Mouse (Mus musculus) central nervous system, embryonic 18 days (tissue): ENCODE data around the gene Olfr1111. TPM values are rescaled to one million over a fixed set of nuclear protein-coding genes. Genes with fewer than 3 reads are reported as not detected.

Experiments
- polyA plus RNA-seq: library from polyadenylated mRNA; depleted of rRNA; stranded (reverse); fragments of >200 nt; gene quantifications from 2 replicates; pipeline ENCODE4 v1.2.3, GENCODE M21; 2012; rRNA removed

Olfr1111 gene
- not detected in 2 replicates for polyA plus RNA-seq

DNA sequence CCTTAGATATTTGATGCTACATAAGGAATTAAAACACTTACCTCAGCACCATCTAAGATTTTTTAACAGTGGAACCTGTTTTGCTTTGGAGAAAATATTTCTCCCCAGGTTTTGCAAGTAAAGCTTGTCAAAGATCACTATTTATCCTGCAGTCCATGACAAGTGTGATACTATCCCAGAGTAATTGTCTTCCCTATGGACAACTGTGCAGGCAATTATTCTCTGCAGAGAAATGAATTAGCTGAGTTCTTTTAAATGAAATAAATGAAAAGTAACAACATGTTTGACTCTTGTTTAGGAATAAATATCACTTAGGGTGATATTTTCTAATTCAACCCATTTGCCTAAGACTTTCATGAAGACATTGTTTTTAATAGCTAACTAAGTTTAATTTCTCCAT, at the start of gene Olfr1111:
Olfr1111 (minus strand) TSS at position 101 of the 400 bp plus-strand sequence.

DNA sequence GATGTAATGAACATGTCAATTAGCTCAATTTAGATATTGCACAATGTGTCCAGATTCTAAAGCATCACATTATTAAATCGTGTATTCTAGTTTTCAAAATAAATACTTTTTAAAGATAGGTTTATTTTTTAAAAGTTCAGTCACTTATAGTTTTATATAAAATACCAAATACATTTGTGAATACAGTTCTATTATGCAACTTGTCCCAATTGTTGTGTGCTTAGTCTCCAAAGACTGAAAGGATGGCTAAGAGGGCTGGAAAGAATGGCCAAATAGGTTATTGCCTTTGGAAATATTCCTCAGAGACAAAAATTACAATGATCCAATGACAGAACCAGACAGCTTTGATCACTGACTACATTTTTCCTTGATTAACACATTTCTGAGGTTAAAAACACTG, 35.1 kb upstream of the Olfr1111 start, which contains the start of gene Olfr1112:
Olfr1112 (plus strand) TSS at position 301 of the 400 bp plus-strand sequence.

GRCm38 (mm10) chr2:87140200-87140599, 12.2 kb downstream of the Olfr1111 start, which contains the start of gene Olfr1110:
TSS of gene Olfr1110 (minus strand) at chr2:87140300.

GRCm38 (mm10) chr2:87114467-87114866, 38.0 kb downstream of the Olfr1111 start, which contains the start of gene Olfr259:
TSS of gene Olfr259 (minus strand) at chr2:87114567.

Other genes starting within 250 kb of the Olfr1111 start
- not detected in 2 replicates for gene Olfr1098, start 228.1 kb downstream of the Olfr1111 start, polyA plus RNA-seq
- not detected in 2 replicates for gene Olfr1099, start 191.9 kb downstream of the Olfr1111 start, polyA plus RNA-seq
- gene Olfr1100, start 172.7 kb downstream of the Olfr1111 start, polyA plus RNA-seq, result not detected in 2 replicates
- not detected in 2 replicates for gene Olfr1101, start 161.4 kb downstream of the Olfr1111 start, polyA plus RNA-seq
- not detected in 2 replicates for gene Olfr1102, start 154.2 kb downstream of the Olfr1111 start, polyA plus RNA-seq
- not detected in 2 replicates for gene Olfr1104, start 125.5 kb downstream of the Olfr1111 start, polyA plus RNA-seq
- not detected in 2 replicates for gene Olfr1105, start 116.1 kb downstream of the Olfr1111 start, polyA plus RNA-seq
- not detected in 2 replicates for gene Olfr1106, start 100.4 kb downstream of the Olfr1111 start, polyA plus RNA-seq
- gene Olfr1107, start 76.8 kb downstream of the Olfr1111 start, polyA plus RNA-seq, result not detected in 2 replicates
- not detected in 2 replicates for gene Olfr1109, start 56.6 kb downstream of the Olfr1111 start, polyA plus RNA-seq
- gene Olfr259, start 38.1 kb downstream of the Olfr1111 start, polyA plus RNA-seq, result not detected in 2 replicates
- gene Olfr1110, start 12.3 kb downstream of the Olfr1111 start, polyA plus RNA-seq, result not detected in 2 replicates
- gene Olfr1112, start 35.2 kb upstream of the Olfr1111 start, polyA plus RNA-seq, result not detected in 2 replicates
- gene Olfr1113, start 56.3 kb upstream of the Olfr1111 start, polyA plus RNA-seq, result not detected in 2 replicates
- not detected in 2 replicates for gene Olfr1115, start 95.4 kb upstream of the Olfr1111 start, polyA plus RNA-seq
- not detected in 2 replicates for gene Olfr1116, start 114.9 kb upstream of the Olfr1111 start, polyA plus RNA-seq
- not detected in 2 replicates for gene Olfr1118, start 155.0 kb upstream of the Olfr1111 start, polyA plus RNA-seq
- not detected in 2 replicates for gene Olfr1120, start 202.2 kb upstream of the Olfr1111 start, polyA plus RNA-seq
- gene Olfr1121, start 217.3 kb upstream of the Olfr1111 start, polyA plus RNA-seq, result not detected in 2 replicates
- not detected in 2 replicates for gene Olfr1122, start 233.2 kb upstream of the Olfr1111 start, polyA plus RNA-seq